Mouse (Mus musculus): ENCODE data around the gene Tmcc1. TPM values are rescaled to one million over a fixed set of nuclear protein-coding genes. Genes with fewer than 3 reads are reported as not detected.

Gene Tmcc1
- polyA plus RNA-seq, 1 experiment: 0.58 TPM

DNA sequence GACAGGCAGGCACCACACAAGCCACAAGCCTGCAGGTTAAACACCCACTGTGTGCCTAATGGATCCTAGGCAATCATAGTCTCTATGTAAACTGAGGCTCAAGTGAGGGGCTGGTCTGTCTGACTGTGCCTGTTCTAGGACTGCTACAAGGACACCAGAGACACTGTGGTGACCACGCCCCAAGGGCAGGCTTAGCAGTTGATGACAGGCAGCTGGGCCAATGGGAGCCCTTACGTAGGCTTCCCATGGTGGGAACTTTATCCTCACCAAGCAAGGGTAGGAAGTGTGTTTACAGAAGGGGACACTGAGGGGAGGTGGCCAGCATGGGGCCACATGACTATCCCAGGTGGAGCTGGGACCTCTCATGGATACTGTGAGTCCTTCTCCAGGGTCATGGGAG is 194.1 kb downstream of the Tmcc1 start:
- no peak for TF ChIP-seq FLI1 (IDR thresholded peaks at IDR 0.05; ENCODE audit: low read length)
- no peak for TF ChIP-seq GATA1 (IDR thresholded peaks at IDR 0.05; ENCODE audit: borderline replicate concordance, low read length)
- peaks cover 78% of the 10 kb centered on the region for H3K4me1 ChIP-seq
- H3K4me3 ChIP-seq (replicated peaks): no peak overlapping the region
- no peaks in the 10 kb centered on the region for H3K36me3 ChIP-seq (replicated peaks; ENCODE audit: low read length)
- no peaks in the 10 kb centered on the region for H3K9me3 ChIP-seq
- peaks cover 4% of the 10 kb centered on the region for H3K27me3 ChIP-seq (replicated peaks)

- Histone ChIP-seq H3K4me3 (replicated peaks) (no peak overlapping the region), H3K36me3 (replicated peaks; ENCODE audit: low read length) (no peaks in the 10 kb centered on the region), H3K4me1 (peaks cover 78% of the 10 kb centered on the region), H3K27me3 (replicated peaks) (peaks cover 9% of the 10 kb centered on the region), H3K9me3 (no peaks in the 10 kb centered on the region)
- TF ChIP-seq GATA1 (IDR thresholded peaks at IDR 0.05; ENCODE audit: borderline replicate concordance, low read length) (no peak), FLI1 (IDR thresholded peaks at IDR 0.05; ENCODE audit: low read length) (no peak)
These were observed 194.5 kb downstream of the Tmcc1 start for GRCm38 (mm10) chr6:115998758-115999157.

- no peaks in the 10 kb centered on the region for H3K9me3 ChIP-seq
- H3K36me3 ChIP-seq (replicated peaks; ENCODE audit: low read length): no peaks in the 10 kb centered on the region
- peaks cover 79% of the 10 kb centered on the region for H3K4me1 ChIP-seq
- TF ChIP-seq GATA1 (IDR thresholded peaks at IDR 0.05; ENCODE audit: borderline replicate concordance, low read length) (no peak), FLI1 (IDR thresholded peaks at IDR 0.05; ENCODE audit: low read length) (no peak)
- H3K4me3 ChIP-seq (replicated peaks): no peak overlapping the region
- H3K27me3 ChIP-seq (replicated peaks): peaks cover 18% of the 10 kb centered on the region
These were observed 195.5 kb downstream of the Tmcc1 start for GRCm38 (mm10) chr6:115997726-115998311.

GRCm38 (mm10) chr6:115996171-115996851 is 197.0 kb downstream of the Tmcc1 start:
- Histone ChIP-seq H3K4me1 (peaks cover 82% of the 10 kb centered on the region), H3K4me3 (replicated peaks) (peak overlapping the region; percentile 94), H3K27me3 (replicated peaks) (peaks cover 33% of the 10 kb centered on the region), H3K36me3 (replicated peaks; ENCODE audit: low read length) (no peaks in the 10 kb centered on the region), H3K9me3 (no peaks in the 10 kb centered on the region)
- TF ChIP-seq GATA1 (IDR thresholded peaks at IDR 0.05; ENCODE audit: borderline replicate concordance, low read length) (no peak), FLI1 (IDR thresholded peaks at IDR 0.05; ENCODE audit: low read length) (no peak)

DNA sequence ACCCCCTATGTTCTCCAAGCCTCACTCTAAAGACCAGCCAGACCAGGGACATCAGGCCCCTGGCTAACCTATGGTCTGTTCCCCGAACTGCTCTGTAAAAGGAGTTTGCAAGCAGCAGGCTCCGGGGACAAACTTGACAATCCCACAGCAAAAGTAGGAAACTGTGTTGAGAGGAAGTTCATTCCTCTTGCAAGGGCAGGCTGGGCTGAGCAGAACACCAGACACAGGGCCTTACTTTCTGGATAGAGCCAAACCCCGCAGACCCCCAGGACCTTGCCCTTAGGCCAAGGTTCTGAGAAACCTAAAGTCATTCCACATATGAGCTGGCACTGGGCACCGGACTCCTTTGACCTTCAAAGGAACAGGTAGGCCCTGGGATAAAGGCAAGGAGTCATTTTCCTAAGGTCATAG is 197.8 kb downstream of the Tmcc1 start:
- Histone ChIP-seq H3K4me1 (peaks cover 86% of the 10 kb centered on the region), H3K4me3 (replicated peaks) (peak overlapping the region; percentile 94), H3K9me3 (no peaks in the 10 kb centered on the region), H3K27me3 (replicated peaks) (peaks cover 41% of the 10 kb centered on the region), H3K36me3 (replicated peaks; ENCODE audit: low read length) (no peaks in the 10 kb centered on the region)
- TF ChIP-seq GATA1 (IDR thresholded peaks at IDR 0.05; ENCODE audit: borderline replicate concordance, low read length) (no peak), FLI1 (IDR thresholded peaks at IDR 0.05; ENCODE audit: low read length) (no peak)

- H3K4me1 ChIP-seq: peaks cover 89% of the 10 kb centered on the region
- H3K4me3 ChIP-seq (replicated peaks): peak within 1 kb of the TSS; percentile 94
- H3K27me3 ChIP-seq (replicated peaks): peaks cover 43% of the 10 kb centered on the region
- H3K36me3 ChIP-seq (replicated peaks; ENCODE audit: low read length): no peaks in the 10 kb centered on the region
- TF ChIP-seq FLI1 (IDR thresholded peaks at IDR 0.05; ENCODE audit: low read length) (no peak), GATA1 (IDR thresholded peaks at IDR 0.05; ENCODE audit: borderline replicate concordance, low read length) (no peak)
- H3K9me3 ChIP-seq: no peaks in the 10 kb centered on the region
These were observed 198.3 kb downstream of the Tmcc1 start, which contains the start of gene Plxnd1 for GRCm38 (mm10) chr6:115994877-115995520. TSS of gene Plxnd1 (minus strand) at chr6:115995005.

DNA sequence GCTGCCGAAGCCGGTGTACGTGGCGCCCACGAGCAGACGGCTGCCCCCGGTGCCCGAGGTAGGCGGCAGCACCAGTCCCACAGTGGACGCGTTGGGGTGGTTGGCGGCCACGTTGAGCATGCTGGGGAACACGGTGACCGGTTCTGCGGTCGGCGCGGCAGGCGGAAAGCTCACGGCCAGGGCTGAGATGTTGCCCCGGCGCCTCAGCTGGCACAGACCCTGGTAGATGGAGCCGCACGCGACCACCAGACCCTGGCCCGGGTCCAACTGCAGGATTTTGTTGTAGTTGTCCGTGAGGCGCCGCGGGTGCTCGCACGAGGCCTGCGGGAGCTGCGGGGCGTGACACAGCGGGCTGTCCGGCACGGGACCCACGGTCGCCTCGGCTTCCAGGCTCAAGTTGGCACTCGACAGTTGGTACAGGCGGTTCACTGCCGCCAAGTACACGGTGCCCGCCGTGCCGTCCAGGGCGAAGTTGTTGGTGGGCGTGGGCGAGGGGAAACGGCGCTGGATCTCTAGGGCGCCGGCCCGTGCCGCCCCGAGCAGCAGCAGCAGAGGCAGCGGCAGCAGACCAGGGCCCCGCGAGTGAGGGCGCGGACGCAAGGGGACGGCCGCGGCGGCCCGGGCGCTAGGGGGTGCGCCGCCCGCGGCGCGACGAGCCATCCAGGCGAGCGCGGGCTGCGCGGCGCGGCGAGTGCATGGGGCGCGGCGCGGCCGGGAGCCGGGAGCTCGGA is 199.0 kb downstream of the Tmcc1 start:
- TF ChIP-seq FLI1 (IDR thresholded peaks at IDR 0.05; ENCODE audit: low read length) (no peak), GATA1 (IDR thresholded peaks at IDR 0.05; ENCODE audit: borderline replicate concordance, low read length) (no peak)
- Histone ChIP-seq H3K4me1 (peaks cover 90% of the 10 kb centered on the region), H3K27me3 (replicated peaks) (peaks cover 50% of the 10 kb centered on the region), H3K9me3 (no peaks in the 10 kb centered on the region), H3K4me3 (replicated peaks) (peak overlapping the region; percentile 94), H3K36me3 (replicated peaks; ENCODE audit: low read length) (no peaks in the 10 kb centered on the region)

- H3K36me3 ChIP-seq (replicated peaks; ENCODE audit: low read length): no peaks in the 10 kb centered on the region
- no peak for TF ChIP-seq GATA1 (IDR thresholded peaks at IDR 0.05; ENCODE audit: borderline replicate concordance, low read length)
- H3K27me3 ChIP-seq (replicated peaks): peaks cover 57% of the 10 kb centered on the region
- peak overlapping the region; percentile 94 for H3K4me3 ChIP-seq (replicated peaks)
- H3K9me3 ChIP-seq: no peaks in the 10 kb centered on the region
- H3K4me1 ChIP-seq: peaks cover 89% of the 10 kb centered on the region
These were observed 199.7 kb downstream of the Tmcc1 start for GRCm38 (mm10) chr6:115993463-115994145.

- TF ChIP-seq FLI1 (IDR thresholded peaks at IDR 0.05; ENCODE audit: low read length): no peak
- no peak for TF ChIP-seq GATA1 (IDR thresholded peaks at IDR 0.05; ENCODE audit: borderline replicate concordance, low read length)
- Histone ChIP-seq H3K27me3 (replicated peaks) (peaks cover 64% of the 10 kb centered on the region), H3K4me1 (peaks cover 83% of the 10 kb centered on the region), H3K36me3 (replicated peaks; ENCODE audit: low read length) (no peaks in the 10 kb centered on the region), H3K4me3 (replicated peaks) (peak overlapping the region; percentile 94), H3K9me3 (no peaks in the 10 kb centered on the region)
These were observed 200.3 kb downstream of the Tmcc1 start for GRCm38 (mm10) chr6:115992981-115993380.
